Mouse (Mus musculus) heart, adult 2 months (tissue): ENCODE measurements at regions not wholly inside any gene's neighbourhood (a gene's known extent, or its start where the extent isn't known, plus 50 kb on each side); places are given as distances from the start of the nearest gene placed in this dataset.
A peak's percentile ranks its signal among the peaks of the same experiment; 100 is the strongest.
"Not testable (repeated sequence)": the region's sequence is repeated elsewhere in the genome, so short reads cannot be mapped to it uniquely, and the experiment has no call there.

Experiments used
- DNase-seq, 2 experiments: peaks; one replicate each; pipeline ENCODE4 v3.0.0; 2021
- H3K27ac ChIP-seq: fragments of 200-600 bp; 2 replicates; pipeline ENCODE4 v1.8.1; 2022
- H3K27me3 ChIP-seq: fragments of 200-500 bp; 2 replicates; pipeline ENCODE4 v1.6.1; 2012; ENCODE audit warnings: mild to moderate bottlenecking, low read length, inconsistent platforms, mixed read lengths; ENCODE audit not compliant: control insufficient read depth, insufficient read depth
- H3K36me3 ChIP-seq: fragments of 200-500 bp; 2 replicates; pipeline ENCODE4 v1.6.1; 2012; ENCODE audit warnings: low read length, inconsistent platforms; ENCODE audit not compliant: control insufficient read depth, insufficient read depth
- H3K4me1 ChIP-seq: fragments of 200-500 bp; 2 replicates; pipeline ENCODE4 v1.6.1; 2011; ENCODE audit warnings: low read length; ENCODE audit not compliant: control insufficient read depth, insufficient read depth
- H3K4me3 ChIP-seq: fragments of 200-600 bp; 2 replicates; pipeline ENCODE4 v1.8.1; 2022
- H3K79me2 ChIP-seq: fragments of 200-500 bp; replicated peaks from 2 replicates; pipeline ENCODE4 v1.6.1; 2012; ENCODE audit warnings: mild to moderate bottlenecking, inconsistent platforms, low read length, moderate library complexity, mixed read lengths; ENCODE audit not compliant: control insufficient read depth, insufficient read depth
- H3K9ac ChIP-seq: fragments of 200-500 bp; 2 replicates; pipeline ENCODE4 v1.6.1; 2012; ENCODE audit warnings: low read depth, mild to moderate bottlenecking, control low read depth, inconsistent platforms, low read length, mixed read lengths
- CTCF ChIP-seq: fragments of 200-600 bp; IDR thresholded peaks from 2 replicates; pipeline ENCODE4 v1.8.1; 2022; ENCODE audit warnings: antibody characterized with exemption, mild to moderate bottlenecking, moderate library complexity
- EP300 ChIP-seq: fragments of 200-500 bp; IDR thresholded peaks from 2 replicates; pipeline ENCODE4 v1.6.1; 2011; ENCODE audit warnings: low read depth, low read length, control low read depth; ENCODE audit not compliant: insufficient read depth
- POLR2A ChIP-seq: fragments of 200-500 bp; IDR thresholded peaks from 2 replicates; pipeline ENCODE4 v1.6.1; 2011; ENCODE audit warnings: mild to moderate bottlenecking, low read depth, low read length, control low read depth; ENCODE audit not compliant: insufficient read depth
- WGBS: fragments of 180-500 bp; shearing (Covaris S2); methylation state at CpG from one replicate; pipeline ENCODE4 v1.1.7; 2018; 5-methylcytosine and 5-hydroxymethylcytosine counted together
- intact Hi-C: fragments of 180-260 bp; cut with DNase I; formaldehyde crosslinking; loops from one replicate; pipeline ENCODE4 v1.15.1; 2025

DNA sequence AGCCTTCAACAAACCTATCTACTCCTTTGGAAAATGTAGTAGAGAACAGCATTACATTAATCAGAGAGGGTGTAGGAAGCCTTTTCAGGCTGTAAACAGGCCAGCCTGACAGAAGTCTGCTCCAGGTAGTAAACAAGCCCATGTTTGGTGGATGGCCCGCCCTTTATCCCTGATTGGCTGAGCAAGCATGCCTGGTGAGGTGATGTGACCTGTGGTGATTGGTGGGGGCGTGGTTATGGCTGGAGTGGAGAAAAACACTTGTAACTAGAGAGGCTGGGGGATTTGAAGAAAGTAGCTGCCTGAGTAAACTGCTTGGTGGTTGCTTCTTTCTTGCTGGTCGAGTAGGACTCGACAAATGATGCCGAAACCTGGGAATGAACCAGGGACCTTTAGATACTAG lies 621.3 kb upstream of the Dsel start:
- H3K79me2 ChIP-seq, H3K4me3 ChIP-seq, H3K27me3 ChIP-seq, DNase-seq, intact Hi-C loops, H3K36me3 ChIP-seq, H3K4me1 ChIP-seq, H3K9ac ChIP-seq, H3K27ac ChIP-seq: not testable (repeated sequence)
- WGBS = 73% methylated on average over 5 of the region's 5 CpGs

DNA sequence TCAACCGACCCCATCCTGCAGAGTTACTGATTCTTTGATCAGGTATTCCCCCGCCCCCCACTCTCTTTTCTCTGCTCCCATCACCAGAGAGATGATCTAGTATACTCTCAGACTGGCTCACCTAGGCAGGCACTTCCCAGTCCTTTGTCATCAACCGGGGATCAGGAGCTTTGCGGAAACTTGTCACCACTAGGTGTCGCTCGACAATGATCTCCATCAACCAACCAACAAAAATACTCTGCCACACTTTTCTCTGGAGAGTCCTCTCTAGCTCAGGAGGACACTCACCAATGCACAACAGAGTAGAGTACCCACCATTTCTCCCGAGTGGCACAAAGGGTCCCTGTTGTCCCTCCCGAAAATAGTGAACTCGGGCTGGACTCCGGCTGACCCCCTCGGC lies 591.3 kb upstream of the Dsel start:
- Histone ChIP-seq H3K27ac (no peak overlapping the region), H3K4me3 (no peak overlapping the region), H3K36me3 (no peaks in the 10 kb centered on the region), H3K9ac (no peak overlapping the region), H3K79me2 (no peaks in the 10 kb centered on the region), H3K4me1 (no peaks in the 10 kb centered on the region), H3K27me3 (no peaks in the 10 kb centered on the region)
- intact Hi-C loops = no loop called here
- 42% methylated on average over 11 of the region's 11 CpGs for WGBS
- TF ChIP-seq POLR2A (no peak), CTCF (peak; percentile 23)
- no peak for DNase-seq

DNA sequence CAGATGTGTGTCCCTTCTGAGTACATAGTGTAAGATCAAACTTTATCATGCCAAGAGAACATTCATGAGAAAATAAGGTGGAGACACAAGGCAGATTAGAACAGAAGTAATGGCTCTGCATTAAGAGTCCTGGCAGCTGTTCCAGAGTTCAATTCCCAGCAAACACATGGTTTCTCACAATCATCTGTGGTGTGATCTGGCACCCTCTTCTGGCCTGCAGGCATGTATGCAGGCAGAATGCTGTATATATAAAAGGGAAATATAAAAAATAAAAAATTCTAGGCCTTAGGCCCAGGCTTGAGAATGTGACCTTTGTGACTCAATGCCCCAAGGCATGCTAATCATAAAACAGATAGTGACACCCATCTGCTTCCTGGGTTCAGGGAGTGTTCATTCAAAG lies 587.7 kb upstream of the Dsel start:
- Histone ChIP-seq H3K9ac (no peak overlapping the region), H3K4me1 (no peaks in the 10 kb centered on the region), H3K27me3 (no peaks in the 10 kb centered on the region), H3K79me2 (no peaks in the 10 kb centered on the region), H3K4me3 (no peak overlapping the region), H3K36me3 (no peaks in the 10 kb centered on the region), H3K27ac (no peak overlapping the region)
- intact Hi-C loops = loop anchor here (5.0 kb wide), 1 partner anchor 790 kb away; no protein-coding TSS in a partner anchor
- TF ChIP-seq EP300 (no peak), POLR2A (no peak), CTCF (no peak)
- no peak for DNase-seq

DNA sequence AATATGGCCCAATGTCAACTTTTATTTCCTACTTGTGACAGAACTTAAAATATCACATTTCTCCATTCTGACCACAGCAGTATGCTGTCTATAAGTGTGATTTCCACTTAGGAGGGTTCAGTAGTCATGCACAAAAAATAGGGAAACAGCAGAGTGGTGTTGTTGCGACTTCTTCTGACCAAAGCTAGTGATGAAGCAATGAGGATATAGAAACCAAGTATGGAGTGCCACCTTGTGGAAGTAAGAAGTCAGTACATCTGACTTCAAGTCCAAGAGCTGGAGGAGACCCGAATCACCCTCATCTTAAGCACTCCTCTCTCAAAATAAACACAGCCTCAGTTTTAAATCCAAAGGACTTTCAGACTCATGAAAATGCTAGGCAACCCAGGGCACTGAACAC lies 586.9 kb upstream of the Dsel start:
- no peak overlapping the region for H3K9ac ChIP-seq
- DNase-seq = no peak
- TF ChIP-seq EP300 (no peak), POLR2A (no peak), CTCF (peak; percentile 69)
- WGBS = 19% methylated on average over 2 of the region's 2 CpGs
- H3K36me3 ChIP-seq = no peaks in the 10 kb centered on the region
- H3K4me1 ChIP-seq = no peaks in the 10 kb centered on the region
- H3K27me3 ChIP-seq = no peaks in the 10 kb centered on the region
- no peaks in the 10 kb centered on the region for H3K79me2 ChIP-seq
- no peak overlapping the region for H3K27ac ChIP-seq
- intact Hi-C loops = loop anchor here (5.0 kb wide), 1 partner anchor 789 kb away; no protein-coding TSS in a partner anchor
- H3K4me3 ChIP-seq = no peak overlapping the region

DNA sequence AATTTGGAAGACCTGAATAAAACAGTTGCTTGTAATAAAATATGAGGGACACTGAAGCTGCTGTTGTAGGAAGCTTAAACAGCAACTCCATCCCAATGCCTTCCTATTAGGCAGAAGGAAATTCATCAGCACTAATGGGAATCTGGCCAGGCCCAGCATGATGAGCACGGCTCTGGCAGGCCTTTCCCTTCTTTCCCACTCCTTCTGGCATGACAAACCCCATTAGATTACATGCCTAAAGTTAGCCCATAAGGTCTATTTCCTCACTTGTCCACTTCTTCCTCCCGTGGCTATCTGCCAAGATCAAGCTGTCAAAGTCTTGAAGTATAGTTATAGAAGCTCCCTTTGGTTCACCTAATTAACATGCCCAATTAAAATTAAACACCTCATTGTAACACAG lies 574.4 kb upstream of the Dsel start:
- H3K9ac ChIP-seq = no peak overlapping the region
- H3K4me1 ChIP-seq = no peaks in the 10 kb centered on the region
- no peaks in the 10 kb centered on the region for H3K79me2 ChIP-seq
- intact Hi-C loops = no loop called here
- DNase-seq = no peak
- no peak overlapping the region for H3K27ac ChIP-seq
- no peaks in the 10 kb centered on the region for H3K36me3 ChIP-seq
- H3K27me3 ChIP-seq = no peaks in the 10 kb centered on the region
- no peak overlapping the region for H3K4me3 ChIP-seq
- no peak for TF ChIP-seq CTCF
- TF ChIP-seq POLR2A = no peak
- no peak for TF ChIP-seq EP300
- WGBS = 45% methylated on average over 2 of the region's 2 CpGs

DNA sequence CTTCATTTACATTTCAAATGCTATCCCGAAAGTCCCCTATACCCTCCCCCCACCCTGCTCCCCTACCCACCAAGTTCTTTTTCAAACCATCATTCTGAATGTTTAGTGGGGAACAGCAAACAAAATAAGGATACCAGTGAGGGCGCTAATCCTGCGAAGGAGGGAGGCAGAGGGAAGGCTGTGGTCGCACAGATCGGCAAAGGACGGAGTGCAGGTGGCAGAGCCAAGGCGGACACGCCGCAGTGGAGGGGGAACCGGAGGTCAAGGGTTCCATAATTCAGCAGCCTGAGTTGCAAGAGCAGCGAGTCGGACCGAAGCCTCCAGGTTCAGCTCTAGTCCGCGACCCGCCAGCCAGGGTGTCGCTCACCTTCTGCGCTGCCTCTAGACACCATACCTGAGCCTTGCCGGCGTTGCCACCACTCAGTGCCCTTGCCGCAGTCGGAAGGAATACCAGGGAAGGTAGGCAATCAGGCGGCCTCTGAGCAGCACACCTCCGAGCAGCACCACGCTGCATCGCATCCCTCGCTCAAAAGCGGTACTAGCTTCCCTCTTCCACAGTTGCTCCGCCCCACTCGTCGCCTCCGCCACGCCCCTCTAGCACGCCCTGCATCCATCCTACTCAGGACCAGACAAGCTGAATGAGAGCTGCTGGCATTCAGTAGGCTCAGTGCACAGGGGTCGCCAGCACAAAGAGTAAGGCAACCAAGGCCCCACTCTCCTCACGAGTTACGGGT lies 551.8 kb upstream of the Dsel start:
- H3K36me3 ChIP-seq = no peaks in the 10 kb centered on the region
- H3K27ac ChIP-seq = no peak overlapping the region
- WGBS = 6% methylated on average over 37 of the region's 37 CpGs
- TF ChIP-seq POLR2A (no peak), CTCF (no peak), EP300 (no peak)
- no peaks in the 10 kb centered on the region for H3K79me2 ChIP-seq
- no peak for DNase-seq
- no peak overlapping the region for H3K4me3 ChIP-seq
- intact Hi-C loops = no loop called here
- H3K9ac ChIP-seq = no peak overlapping the region
- H3K27me3 ChIP-seq = peaks cover 1% of the 10 kb centered on the region; the same call in 1 of the 2 replicates
- no peaks in the 10 kb centered on the region for H3K4me1 ChIP-seq
